In genomic region chr6:90758155-90758554, GRCm38 (mm10) we compare ENCODE assay signal across 11 mouse cellular contexts.
"Had no signal": no experiment of that assay in that cellular context is flagged by ENCODE, and none has a peak within 500 bp of the region (broad histone marks: within the 10 kb centered on the region; RNA-seq: fewer than 3 reads in every experiment).

No protein-coding gene starts in this region.

- DNase-seq: kidney, adult 18-20 months; kidney, postnatal 4 days; lung, postnatal 14 days; midbrain, embryonic 14.5 days had no signal

- H3K36me3 ChIP-seq: intestine, embryonic 15.5 days; limb, embryonic 10.5 days; liver, embryonic 12.5 days; lung, embryonic 15.5 days; neural tube, embryonic 15.5 days had no signal

- H3K9me3 ChIP-seq: intestine, embryonic 15.5 days; limb, embryonic 10.5 days; liver, embryonic 12.5 days; lung, embryonic 15.5 days; neural tube, embryonic 15.5 days had no signal

- H3K4me2 ChIP-seq: intestine, embryonic 15.5 days; lung, embryonic 15.5 days; neural tube, embryonic 15.5 days had no signal

- H3K27ac ChIP-seq: intestine, embryonic 15.5 days; left cerebral cortex, adult 2 months; liver, embryonic 12.5 days; lung, embryonic 15.5 days; neural tube, embryonic 15.5 days had no signal

- H3K27me3 ChIP-seq: intestine, embryonic 15.5 days; liver, embryonic 12.5 days; lung, embryonic 15.5 days; neural tube, embryonic 15.5 days had no signal

- H3K4me3 ChIP-seq: intestine, embryonic 15.5 days; left cerebral cortex, adult 2 months; limb, embryonic 10.5 days; liver, embryonic 12.5 days; lung, embryonic 15.5 days; myocyte; neural tube, embryonic 15.5 days had no signal

- H3K9ac ChIP-seq: intestine, embryonic 15.5 days; liver, embryonic 12.5 days; lung, embryonic 15.5 days; neural tube, embryonic 15.5 days had no signal

- ATAC-seq: intestine, embryonic 15.5 days; liver, embryonic 12.5 days had no signal
